Mouse (Mus musculus): ENCODE results near the gene Tnnt2. TPM values are rescaled to one million over a fixed set of nuclear protein-coding genes. Genes with fewer than 3 reads are reported as not detected.

Gene Tnnt2
- polyA plus RNA-seq, 1 experiment from 2014 or later, result 0.34 TPM

- ATAC-seq (ENCODE audit: low FRiP score, low TSS enrichment) (no peak), DNase-seq (no peak)
- H3K36me3 ChIP-seq (ENCODE audit: control insufficient read depth, insufficient read depth, low read length), result no peaks in the 10 kb centered on the region
- no peaks in the 10 kb centered on the region for H3K27me3 ChIP-seq (ENCODE audit: control insufficient read depth, insufficient read depth, low read length)
- H3K4me3 ChIP-seq (replicated peaks; ENCODE audit: low read depth, low read length), result no peak overlapping the region
- H3K4me1 ChIP-seq (ENCODE audit: control insufficient read depth, insufficient read depth, low read length), result peaks cover 4% of the 10 kb centered on the region; the same call in 1 of the 2 replicates
- H3K27ac ChIP-seq (replicated peaks; ENCODE audit: low read depth, low read length), result no peak overlapping the region
- H3K9ac ChIP-seq (replicated peaks; ENCODE audit: low read length), result no peak overlapping the region
- H3K4me2 ChIP-seq (ENCODE audit: low read length), result no peak overlapping the region
- H3K9me3 ChIP-seq (ENCODE audit: control insufficient read depth, low read length), result no peaks in the 10 kb centered on the region
- WGBS, result 67% methylated on average over 11 of the region's 11 CpGs
Measured at GRCm38 (mm10) chr1:135857137-135857775, 21.1 kb downstream of the Tnnt2 start.

DNA sequence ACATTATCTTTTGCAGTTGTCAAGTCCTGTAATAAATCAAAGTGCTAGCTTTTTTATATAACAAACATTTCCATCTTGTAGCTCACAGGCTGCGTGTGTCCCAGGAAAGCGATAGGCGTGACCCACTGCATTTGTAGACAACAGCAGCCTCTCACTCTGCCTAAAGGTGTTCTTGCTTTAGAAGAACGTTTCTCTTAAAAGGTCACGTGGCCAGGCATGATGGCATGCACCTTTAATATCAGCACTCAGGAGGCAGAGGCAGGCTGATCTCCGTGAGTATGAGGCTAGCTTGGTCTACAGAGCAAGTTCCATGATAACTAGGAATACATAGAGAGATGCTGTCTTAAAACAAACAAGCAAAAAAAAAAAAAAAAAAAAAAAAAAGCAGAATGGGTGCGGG lies 22.4 kb downstream of the Tnnt2 start:
- Histone ChIP-seq H3K4me2 (ENCODE audit: low read length) (no peak overlapping the region), H3K9me3 (ENCODE audit: control insufficient read depth, low read length) (no peaks in the 10 kb centered on the region), H3K27ac (replicated peaks; ENCODE audit: low read depth, low read length) (no peak overlapping the region), H3K4me3 (replicated peaks; ENCODE audit: low read depth, low read length) (no peak overlapping the region), H3K9ac (replicated peaks; ENCODE audit: low read length) (no peak overlapping the region), H3K36me3 (ENCODE audit: control insufficient read depth, insufficient read depth, low read length) (no peaks in the 10 kb centered on the region), H3K4me1 (ENCODE audit: control insufficient read depth, insufficient read depth, low read length) (no peaks in the 10 kb centered on the region), H3K27me3 (ENCODE audit: control insufficient read depth, insufficient read depth, low read length) (no peaks in the 10 kb centered on the region)
- DNase-seq (no peak), ATAC-seq (ENCODE audit: low FRiP score, low TSS enrichment) (no peak)
- WGBS, result 93% methylated on average over 7 of the region's 7 CpGs

- no peak overlapping the region for H3K4me2 ChIP-seq (ENCODE audit: low read length)
- no peak overlapping the region for H3K9ac ChIP-seq (replicated peaks; ENCODE audit: low read length)
- no peaks in the 10 kb centered on the region for H3K9me3 ChIP-seq (ENCODE audit: control insufficient read depth, low read length)
- no peaks in the 10 kb centered on the region for H3K27me3 ChIP-seq (ENCODE audit: control insufficient read depth, insufficient read depth, low read length)
- no peak for ATAC-seq (ENCODE audit: low FRiP score, low TSS enrichment)
- no peak for DNase-seq
- H3K36me3 ChIP-seq (ENCODE audit: control insufficient read depth, insufficient read depth, low read length), result no peaks in the 10 kb centered on the region
- H3K4me3 ChIP-seq (replicated peaks; ENCODE audit: low read depth, low read length), result no peak overlapping the region
- WGBS, result 75% methylated on average over 5 of the region's 5 CpGs
- no peak overlapping the region for H3K27ac ChIP-seq (replicated peaks; ENCODE audit: low read depth, low read length)
- H3K4me1 ChIP-seq (ENCODE audit: control insufficient read depth, insufficient read depth, low read length), result no peaks in the 10 kb centered on the region
Measured at GRCm38 (mm10) chr1:135861091-135861490, 24.9 kb downstream of the Tnnt2 start.

DNA sequence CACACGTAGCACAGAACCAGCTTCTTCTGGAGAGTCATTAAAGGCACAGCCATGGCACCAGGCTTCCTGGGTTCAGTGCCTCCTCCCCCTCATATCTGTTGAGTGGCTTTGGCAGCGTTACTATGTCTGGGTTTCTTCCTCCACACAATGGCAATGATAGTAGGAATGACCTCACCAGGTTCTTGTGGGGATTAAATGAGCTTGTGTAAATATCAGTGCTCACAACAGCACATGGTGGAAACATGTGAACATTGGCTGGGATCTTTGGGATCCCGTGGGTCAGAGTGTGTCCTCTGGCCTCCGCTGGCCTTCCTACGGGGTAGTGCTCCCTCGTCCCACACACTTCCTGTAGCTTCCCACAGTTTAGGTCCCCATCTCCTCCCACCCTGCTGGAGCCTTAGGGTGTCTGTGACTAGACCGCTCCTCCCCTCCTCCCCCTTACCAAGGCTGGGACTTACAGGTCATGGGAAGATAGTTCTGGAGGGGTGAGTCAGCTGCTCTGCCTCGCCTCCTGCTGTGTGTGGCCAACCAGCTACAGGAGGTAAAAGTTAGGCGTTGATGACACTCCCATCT lies 25.9 kb downstream of the Tnnt2 start:
- Histone ChIP-seq H3K36me3 (ENCODE audit: control insufficient read depth, insufficient read depth, low read length) (no peaks in the 10 kb centered on the region), H3K4me3 (replicated peaks; ENCODE audit: low read depth, low read length) (no peak overlapping the region), H3K27me3 (ENCODE audit: control insufficient read depth, insufficient read depth, low read length) (no peaks in the 10 kb centered on the region), H3K9ac (replicated peaks; ENCODE audit: low read length) (no peak overlapping the region), H3K4me1 (ENCODE audit: control insufficient read depth, insufficient read depth, low read length) (no peaks in the 10 kb centered on the region), H3K27ac (replicated peaks; ENCODE audit: low read depth, low read length) (no peak overlapping the region), H3K4me2 (ENCODE audit: low read length) (no peak overlapping the region), H3K9me3 (ENCODE audit: control insufficient read depth, low read length) (no peaks in the 10 kb centered on the region)
- WGBS, result 73% methylated on average over 9 of the region's 9 CpGs
- no peak for DNase-seq
- no peak for ATAC-seq (ENCODE audit: low FRiP score, low TSS enrichment)

DNA sequence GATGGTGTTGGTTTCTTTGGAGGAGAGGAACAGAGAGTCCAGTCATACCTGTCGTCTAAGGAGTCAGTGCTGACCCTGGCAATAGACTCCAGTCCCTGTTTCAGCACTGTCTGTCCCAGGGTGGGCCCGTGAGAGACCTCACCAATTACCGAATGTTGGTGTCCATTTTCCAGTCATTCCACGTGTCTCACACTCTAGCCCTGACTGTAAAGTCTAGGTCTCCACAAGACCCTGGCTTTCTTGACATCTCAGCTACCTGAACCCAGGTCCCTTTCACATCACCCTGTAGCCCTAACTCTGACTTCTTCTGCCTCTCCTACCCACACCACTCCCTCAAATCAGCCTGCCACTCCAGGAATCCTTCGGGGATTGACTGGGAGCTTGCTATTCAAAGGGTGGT lies 26.4 kb downstream of the Tnnt2 start:
- ATAC-seq (ENCODE audit: low FRiP score, low TSS enrichment), result no peak
- no peaks in the 10 kb centered on the region for H3K27me3 ChIP-seq (ENCODE audit: control insufficient read depth, insufficient read depth, low read length)

GRCm38 (mm10) chr1:135863786-135864335 lies 27.7 kb downstream of the Tnnt2 start:
- Histone ChIP-seq H3K4me2 (ENCODE audit: low read length) (no peak overlapping the region), H3K27ac (replicated peaks; ENCODE audit: low read depth, low read length) (no peak overlapping the region), H3K27me3 (ENCODE audit: control insufficient read depth, insufficient read depth, low read length) (no peaks in the 10 kb centered on the region), H3K4me3 (replicated peaks; ENCODE audit: low read depth, low read length) (no peak overlapping the region), H3K36me3 (ENCODE audit: control insufficient read depth, insufficient read depth, low read length) (no peaks in the 10 kb centered on the region), H3K9me3 (ENCODE audit: control insufficient read depth, low read length) (no peaks in the 10 kb centered on the region), H3K9ac (replicated peaks; ENCODE audit: low read length) (no peak overlapping the region), H3K4me1 (ENCODE audit: control insufficient read depth, insufficient read depth, low read length) (no peaks in the 10 kb centered on the region)
- 87% methylated on average over 9 of the region's 9 CpGs for WGBS
- ATAC-seq (ENCODE audit: low FRiP score, low TSS enrichment) (no peak), DNase-seq (no peak)

More for the DNA sequence above, 26.4 kb downstream of the Tnnt2 start:
- H3K9ac ChIP-seq (replicated peaks; ENCODE audit: low read length), result no peak overlapping the region
- H3K27ac ChIP-seq (replicated peaks; ENCODE audit: low read depth, low read length), result no peak overlapping the region
- no peak overlapping the region for H3K4me2 ChIP-seq (ENCODE audit: low read length)
- no peaks in the 10 kb centered on the region for H3K4me1 ChIP-seq (ENCODE audit: control insufficient read depth, insufficient read depth, low read length)
- no peaks in the 10 kb centered on the region for H3K36me3 ChIP-seq (ENCODE audit: control insufficient read depth, insufficient read depth, low read length)
- WGBS, result 80% methylated on average over 5 of the region's 5 CpGs
- H3K9me3 ChIP-seq (ENCODE audit: control insufficient read depth, low read length), result no peaks in the 10 kb centered on the region
- DNase-seq, result no peak
- H3K4me3 ChIP-seq (replicated peaks; ENCODE audit: low read depth, low read length), result no peak overlapping the region

GRCm38 (mm10) chr1:135864830-135865229 lies 28.7 kb downstream of the Tnnt2 start:
- Histone ChIP-seq H3K27me3 (ENCODE audit: control insufficient read depth, insufficient read depth, low read length) (no peaks in the 10 kb centered on the region), H3K4me1 (ENCODE audit: control insufficient read depth, insufficient read depth, low read length) (no peaks in the 10 kb centered on the region), H3K9ac (replicated peaks; ENCODE audit: low read length) (no peak overlapping the region), H3K4me2 (ENCODE audit: low read length) (no peak overlapping the region), H3K27ac (replicated peaks; ENCODE audit: low read depth, low read length) (no peak overlapping the region), H3K36me3 (ENCODE audit: control insufficient read depth, insufficient read depth, low read length) (no peaks in the 10 kb centered on the region), H3K9me3 (ENCODE audit: control insufficient read depth, low read length) (no peaks in the 10 kb centered on the region), H3K4me3 (replicated peaks; ENCODE audit: low read depth, low read length) (no peak overlapping the region)
- WGBS, result 88% methylated on average over 6 of the region's 6 CpGs
- ATAC-seq (ENCODE audit: low FRiP score, low TSS enrichment), result no peak
- no peak for DNase-seq

DNA sequence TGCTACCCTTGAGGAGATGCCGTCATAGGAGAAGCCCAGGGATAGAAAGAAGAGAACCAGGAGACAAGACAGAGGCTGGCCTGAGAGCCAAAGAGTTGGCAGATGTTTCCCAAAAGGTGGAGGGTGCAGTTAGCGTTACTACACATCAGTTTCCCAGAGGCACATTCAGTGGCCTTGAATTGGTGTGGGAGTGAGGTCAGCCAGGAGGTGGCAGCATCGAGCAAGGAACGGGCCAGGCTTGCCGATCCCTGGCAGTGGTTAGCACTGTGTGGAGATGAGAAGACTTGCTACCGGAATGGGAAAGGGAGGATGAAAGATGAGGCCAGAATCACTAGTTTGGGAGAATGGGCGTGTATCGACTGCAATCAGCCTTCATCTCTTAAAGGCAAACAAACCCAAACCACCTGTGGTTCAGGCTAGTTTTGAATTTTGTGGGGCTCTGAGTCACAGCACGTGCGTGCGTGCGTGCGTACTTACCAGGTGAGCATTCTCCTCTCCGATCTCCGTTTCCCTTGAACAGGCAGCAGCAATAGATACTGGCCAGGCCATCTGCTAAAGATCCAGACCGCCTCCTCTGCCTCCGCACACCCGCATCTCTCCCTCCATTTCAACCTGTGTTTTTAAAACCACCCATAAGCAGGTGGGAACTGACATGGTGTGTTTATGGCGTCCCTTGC lies 29.5 kb downstream of the Tnnt2 start:
- Histone ChIP-seq H3K9me3 (ENCODE audit: control insufficient read depth, low read length) (no peaks in the 10 kb centered on the region), H3K4me2 (ENCODE audit: low read length) (no peak overlapping the region), H3K4me1 (ENCODE audit: control insufficient read depth, insufficient read depth, low read length) (no peaks in the 10 kb centered on the region), H3K4me3 (replicated peaks; ENCODE audit: low read depth, low read length) (no peak overlapping the region), H3K27me3 (ENCODE audit: control insufficient read depth, insufficient read depth, low read length) (no peaks in the 10 kb centered on the region), H3K36me3 (ENCODE audit: control insufficient read depth, insufficient read depth, low read length) (no peaks in the 10 kb centered on the region), H3K9ac (replicated peaks; ENCODE audit: low read length) (no peak overlapping the region), H3K27ac (replicated peaks; ENCODE audit: low read depth, low read length) (no peak overlapping the region)
- DNase-seq, result peak; percentile 89
- ATAC-seq (ENCODE audit: low FRiP score, low TSS enrichment), result no peak; the same call in 1 of the 2 replicates
- WGBS, result 54% methylated on average over 19 of the region's 19 CpGs
